Mouse (Mus musculus) forebrain, embryonic 14.5 days (tissue): ENCODE data around the gene Tead2. TPM values are rescaled to one million over a fixed set of nuclear protein-coding genes. Genes with fewer than 3 reads are reported as not detected.
A peak's percentile ranks its signal among the peaks of the same experiment; 100 is the strongest.

Source experiments
- ATAC-seq: fragments of 200-750 bp; cut with Nextera tagmentation; 2 replicates; pipeline ENCODE4 v1.8.0; 2017; ENCODE audit warnings: mild to moderate bottlenecking, moderate library complexity
- DNase-seq: peaks from one replicate; pipeline ENCODE4 v3.0.0-alpha.2; 2015; ENCODE audit warnings: low spot score
- H3K27ac ChIP-seq: fragments of 300-500 bp; sonication (generic); 2 replicates; pipeline ENCODE4 v1.5.1; 2014; ENCODE audit warnings: low read depth, mild to moderate bottlenecking, control low read depth, low read length, moderate library complexity
- H3K27me3 ChIP-seq: fragments of 300-500 bp; sonication (generic); replicated peaks from 2 replicates; pipeline ENCODE4 v1.6.1; 2014; ENCODE audit warnings: low read length, control low read depth, mixed read lengths; ENCODE audit not compliant: control insufficient read depth, insufficient read depth
- H3K36me3 ChIP-seq: fragments of 300-500 bp; sonication (generic); 2 replicates; pipeline ENCODE4 v1.6.1; 2014; ENCODE audit warnings: low read length, control low read depth; ENCODE audit not compliant: control insufficient read depth, insufficient read depth
- H3K4me1 ChIP-seq: fragments of 300-500 bp; sonication (generic); 2 replicates; pipeline ENCODE4 v1.6.1; 2014; ENCODE audit warnings: antibody characterized with exemption, low read length, control low read depth; ENCODE audit not compliant: control insufficient read depth, insufficient read depth
- H3K4me2 ChIP-seq: fragments of 300-500 bp; sonication (generic); 2 replicates; pipeline ENCODE4 v1.6.1; 2014; ENCODE audit warnings: mild to moderate bottlenecking, control low read depth, low read length
- H3K4me3 ChIP-seq: fragments of 300-500 bp; sonication (generic); 2 replicates; pipeline ENCODE4 v1.5.1; 2014; ENCODE audit warnings: low read depth, low read length, control low read depth
- H3K9ac ChIP-seq: fragments of 300-500 bp; sonication (generic); 2 replicates; pipeline ENCODE4 v1.6.1; 2014; ENCODE audit warnings: mild to moderate bottlenecking, low read length, control low read depth, moderate library complexity
- H3K9me3 ChIP-seq: fragments of 300-500 bp; sonication (generic); replicated peaks from 2 replicates; pipeline ENCODE4 v1.6.1; 2016; ENCODE audit warnings: low read length, control low read depth, mixed read lengths; ENCODE audit not compliant: control insufficient read depth
- WGBS: fragments of 180-500 bp; shearing (Covaris S2); extraction: QIAGEN DNeasy Blood & Tissue Kit; methylation state at CpG from one replicate; pipeline ENCODE4 v1.1.7; 2014; 5-methylcytosine and 5-hydroxymethylcytosine counted together
- polyA plus RNA-seq: library from polyadenylated mRNA; unstranded; fragments of >200 nt; fragmentation: Nextera tagmentation; extraction: Ambion mirVana; gene quantifications from 2 replicates; pipeline ENCODE4 v1.2.1, GENCODE M21; 2014

Tead2 gene
- polyA plus RNA-seq, 1 experiment from 2014 or later, result 95.7 TPM

- 2% methylated on average over 13 of the region's 13 CpGs for WGBS
- no peak for DNase-seq
These were observed 40.2 kb upstream of the Tead2 start for GRCm38 (mm10) chr7:45175398-45175797.

DNA sequence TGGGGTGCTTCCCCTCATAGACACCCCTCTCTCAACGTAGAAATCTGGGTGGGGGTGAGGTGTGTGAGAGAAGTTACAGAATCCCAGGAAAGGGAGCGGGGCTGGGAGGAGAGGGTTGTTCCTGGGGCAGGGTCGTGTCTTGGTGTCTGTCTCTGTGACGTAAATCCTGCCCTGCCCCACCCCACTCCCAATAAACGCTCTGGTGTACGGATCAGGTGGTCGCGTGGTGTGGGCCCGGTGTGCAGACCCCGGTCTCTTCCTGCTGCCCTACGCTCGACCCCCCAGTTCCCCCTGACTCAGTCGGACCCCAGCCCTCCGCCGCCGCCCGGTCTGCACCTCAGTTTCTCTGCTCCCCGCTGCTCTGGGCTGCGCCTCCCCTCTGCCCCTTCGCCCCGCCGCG lies 39.6 kb upstream of the Tead2 start:
- no peak for DNase-seq
- Histone ChIP-seq H3K27me3 (peaks cover 70% of the 10 kb centered on the region), H3K4me2 (peak overlapping the region; percentile 28), H3K9ac (no peak overlapping the region), H3K9me3 (no peaks in the 10 kb centered on the region), H3K4me1 (no peaks in the 10 kb centered on the region), H3K36me3 (no peaks in the 10 kb centered on the region), H3K4me3 (no peak overlapping the region), H3K27ac (no peak overlapping the region)
- WGBS, result under 1% methylated on average over 23 of the region's 23 CpGs
- ATAC-seq, result no peak

More at GRCm38 (mm10) chr7:45175398-45175797, 40.2 kb upstream of the Tead2 start:
- Histone ChIP-seq H3K9ac (no peak overlapping the region), H3K36me3 (no peaks in the 10 kb centered on the region), H3K4me2 (no peak overlapping the region), H3K4me3 (no peak overlapping the region), H3K4me1 (no peaks in the 10 kb centered on the region), H3K27me3 (peaks cover 65% of the 10 kb centered on the region), H3K9me3 (no peaks in the 10 kb centered on the region), H3K27ac (no peak overlapping the region)
- no peak for ATAC-seq

- H3K27me3 ChIP-seq, result peaks cover 74% of the 10 kb centered on the region
- DNase-seq (no peak), ATAC-seq (no peak)
- H3K36me3 ChIP-seq, result no peaks in the 10 kb centered on the region
- WGBS, result 2% methylated on average over 31 of the region's 31 CpGs
- no peaks in the 10 kb centered on the region for H3K9me3 ChIP-seq
- H3K4me3 ChIP-seq, result no peak overlapping the region
- H3K27ac ChIP-seq, result no peak overlapping the region
- peak overlapping the region; percentile 28 for H3K4me2 ChIP-seq
- H3K4me1 ChIP-seq, result 0 out of 2 replicates have a peak, but pooled peaks cover 2% of the 10 kb centered on the region
- H3K9ac ChIP-seq, result no peak overlapping the region
These were observed 39.2 kb upstream of the Tead2 start for GRCm38 (mm10) chr7:45176356-45176755.

DNA sequence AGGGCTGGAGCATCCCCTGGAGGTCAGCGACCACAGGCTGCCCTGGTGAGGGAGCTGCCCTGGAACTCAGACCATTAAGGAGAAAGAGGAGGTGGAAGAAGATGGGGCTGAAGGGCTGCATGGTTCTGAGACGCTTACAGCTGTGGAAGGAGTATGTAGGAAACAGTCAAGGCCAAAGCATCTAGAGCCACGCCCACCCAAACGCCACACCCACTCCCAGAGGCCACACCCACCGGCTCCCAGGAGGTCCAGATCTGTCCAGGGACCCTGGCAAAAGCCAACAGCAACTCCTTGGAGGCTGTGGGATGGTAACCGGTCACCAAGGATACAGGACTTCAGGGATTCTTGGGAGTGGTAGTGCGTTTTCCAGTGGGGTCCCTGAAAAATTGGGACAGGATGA lies 37.0 kb upstream of the Tead2 start:
- H3K9me3 ChIP-seq, result no peaks in the 10 kb centered on the region
- no peak overlapping the region for H3K4me3 ChIP-seq
- no peak for ATAC-seq
- H3K9ac ChIP-seq, result no peak overlapping the region
- WGBS, result 22% methylated on average over 7 of the region's 7 CpGs
- peaks cover 96% of the 10 kb centered on the region for H3K27me3 ChIP-seq
- no peak for DNase-seq
- no peaks in the 10 kb centered on the region for H3K36me3 ChIP-seq
- peaks cover 7% of the 10 kb centered on the region; the same call in 1 of the 2 replicates for H3K4me1 ChIP-seq
- no peak overlapping the region for H3K27ac ChIP-seq
- no peak overlapping the region for H3K4me2 ChIP-seq

GRCm38 (mm10) chr7:45179469-45179868 lies 36.1 kb upstream of the Tead2 start, which contains the start of gene Gfy:
TSS of gene Gfy (minus strand) at chr7:45179569.
- Histone ChIP-seq H3K4me2 (no peak within 1 kb of the TSS), H3K4me3 (no peak within 1 kb of the TSS), H3K4me1 (peaks cover 7% of the 10 kb centered on the region; the same call in 1 of the 2 replicates), H3K9ac (no peak within 1 kb of the TSS), H3K27ac (no peak within 1 kb of the TSS), H3K9me3 (no peaks in the 10 kb centered on the region), H3K27me3 (peaks cover 98% of the 10 kb centered on the region), H3K36me3 (no peaks in the 10 kb centered on the region)
- ATAC-seq (no peak), DNase-seq (no peak)
- 23% methylated on average over 7 of the region's 7 CpGs for WGBS

GRCm38 (mm10) chr7:45180896-45181477 lies 34.6 kb upstream of the Tead2 start, which contains the start of gene Pth2:
TSS of gene Pth2 (plus strand) at chr7:45180995.
- WGBS, result 9% methylated on average over 20 of the region's 20 CpGs
- H3K36me3 ChIP-seq, result no peaks in the 10 kb centered on the region
- peaks cover 87% of the 10 kb centered on the region for H3K27me3 ChIP-seq
- DNase-seq (no peak), ATAC-seq (no peak)
- no peak within 1 kb of the TSS for H3K27ac ChIP-seq
- no peaks in the 10 kb centered on the region for H3K9me3 ChIP-seq
- H3K4me3 ChIP-seq, result peak within 1 kb of the TSS; percentile 19; the same call in 1 of the 2 replicates
- H3K4me2 ChIP-seq, result peak within 1 kb of the TSS; percentile 50
- H3K9ac ChIP-seq, result no peak within 1 kb of the TSS
- peaks cover 7% of the 10 kb centered on the region; the same call in 1 of the 2 replicates for H3K4me1 ChIP-seq

DNA sequence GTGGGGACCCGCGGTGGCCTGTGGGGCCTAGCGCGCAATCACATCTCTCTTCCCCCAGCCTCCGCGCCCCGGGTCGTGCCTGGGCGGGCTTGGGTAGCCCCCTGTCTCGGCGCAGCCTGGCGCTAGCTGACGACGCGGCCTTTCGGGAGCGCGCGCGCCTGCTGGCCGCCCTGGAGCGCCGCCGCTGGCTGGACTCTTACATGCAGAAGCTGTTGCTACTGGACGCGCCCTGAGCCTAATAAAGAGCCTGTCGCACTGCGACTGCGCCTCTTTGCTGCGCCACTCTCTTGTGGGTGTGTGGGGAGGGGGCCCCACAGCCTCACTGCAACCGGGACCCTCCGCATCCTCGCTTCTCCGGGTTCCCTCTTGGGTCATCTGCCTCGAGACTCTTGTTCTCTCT lies 34.0 kb upstream of the Tead2 start:
- Histone ChIP-seq H3K4me3 (peak overlapping the region; percentile 6; the same call in 1 of the 2 replicates), H3K9ac (no peak overlapping the region), H3K36me3 (no peaks in the 10 kb centered on the region), H3K27ac (no peak overlapping the region), H3K4me1 (peaks cover 7% of the 10 kb centered on the region; the same call in 1 of the 2 replicates), H3K4me2 (peak overlapping the region; percentile 50), H3K9me3 (no peaks in the 10 kb centered on the region), H3K27me3 (peaks cover 81% of the 10 kb centered on the region)
- ATAC-seq, result no peak; the same call in 1 of the 2 replicates
- 6% methylated on average over 24 of the region's 35 CpGs for WGBS
- DNase-seq, result no peak

- no peaks in the 10 kb centered on the region for H3K9me3 ChIP-seq
- peaks cover 7% of the 10 kb centered on the region; the same call in 1 of the 2 replicates for H3K4me1 ChIP-seq
- peak overlapping the region; percentile 50 for H3K4me2 ChIP-seq
- H3K36me3 ChIP-seq, result no peaks in the 10 kb centered on the region
- H3K27ac ChIP-seq, result no peak overlapping the region
- DNase-seq (peak; percentile 93), ATAC-seq (peak; percentile 94)
- H3K4me3 ChIP-seq, result peak overlapping the region; percentile 19
- peak overlapping the region; percentile 26; the same call in 1 of the 2 replicates for H3K9ac ChIP-seq
- WGBS, result under 1% methylated on average over 34 of the region's 34 CpGs
- peaks cover 75% of the 10 kb centered on the region for H3K27me3 ChIP-seq
These were observed 33.4 kb upstream of the Tead2 start for GRCm38 (mm10) chr7:45182199-45182601.

GRCm38 (mm10) chr7:45182606-45183005 lies 32.9 kb upstream of the Tead2 start:
- no peak for DNase-seq
- H3K9me3 ChIP-seq, result no peaks in the 10 kb centered on the region
- 0 out of 2 replicates have a peak, but pooled peaks have one; percentile 26 for ATAC-seq
- H3K27me3 ChIP-seq, result peaks cover 71% of the 10 kb centered on the region
- H3K9ac ChIP-seq, result peak overlapping the region; percentile 26; the same call in 1 of the 2 replicates
- peaks cover 7% of the 10 kb centered on the region; the same call in 1 of the 2 replicates for H3K4me1 ChIP-seq
- H3K27ac ChIP-seq, result no peak overlapping the region
- H3K4me2 ChIP-seq, result peak overlapping the region; percentile 50
- peak overlapping the region; percentile 19 for H3K4me3 ChIP-seq
- 19% methylated on average over 11 of the region's 11 CpGs for WGBS
- no peaks in the 10 kb centered on the region for H3K36me3 ChIP-seq
